Mouse (Mus musculus) spleen, adult 2 months (tissue): ENCODE data around the gene Adcy7. TPM values are rescaled to one million over a fixed set of nuclear protein-coding genes. Genes with fewer than 3 reads are reported as not detected.

Source experiments
- DNase-seq, 2 experiments: peaks; one replicate each; pipeline versions ENCODE4 v3.0.0 to v3.0.0-alpha.2; 2012 to 2021; ENCODE audit warnings: low spot score in 2 of 2, low read depth in 1 of 2
- H3K27ac ChIP-seq: fragments of 200-500 bp; 2 replicates; pipeline ENCODE4 v1.5.1; 2012; ENCODE audit warnings: low read length, inconsistent platforms; ENCODE audit not compliant: insufficient read depth
- H3K27me3 ChIP-seq: fragments of 200-500 bp; 2 replicates; pipeline ENCODE4 v1.6.1; 2012; ENCODE audit warnings: mild to moderate bottlenecking, moderate library complexity, low read length, inconsistent platforms; ENCODE audit not compliant: control insufficient read depth, insufficient read depth
- H3K36me3 ChIP-seq: fragments of 200-500 bp; 2 replicates; pipeline ENCODE4 v1.6.1; 2012; ENCODE audit warnings: mild to moderate bottlenecking, low read length, inconsistent platforms; ENCODE audit not compliant: control insufficient read depth, insufficient read depth
- H3K4me1 ChIP-seq: fragments of 200-500 bp; 2 replicates; pipeline ENCODE4 v1.6.1; 2011; ENCODE audit warnings: inconsistent platforms; ENCODE audit not compliant: control insufficient read depth, insufficient read depth, insufficient read length
- H3K4me3 ChIP-seq: fragments of 200-500 bp; 2 replicates; pipeline ENCODE4 v1.5.1; 2011; ENCODE audit warnings: mild to moderate bottlenecking, inconsistent platforms; ENCODE audit not compliant: insufficient read depth, insufficient read length; ENCODE audit errors: extremely low read depth
- CTCF ChIP-seq: fragments of 200-500 bp; IDR thresholded peaks from 2 replicates; pipeline ENCODE4 v1.5.1; 2011; ENCODE audit warnings: mild to moderate bottlenecking, inconsistent platforms; ENCODE audit not compliant: insufficient read depth, insufficient read length, insufficient replicate concordance; ENCODE audit errors: extremely low read depth
- POLR2A ChIP-seq: fragments of 200-500 bp; IDR thresholded peaks from 2 replicates; pipeline ENCODE4 v1.6.1; 2011; ENCODE audit warnings: low read depth, low read length, inconsistent platforms
- WGBS: fragments of 180-500 bp; shearing (Covaris S2); methylation state at CpG from one replicate; pipeline ENCODE4 v1.1.7; 2018; 5-methylcytosine and 5-hydroxymethylcytosine counted together
- polyA plus RNA-seq: library from polyadenylated mRNA; depleted of rRNA; stranded (reverse); fragments of >200 nt; gene quantifications from 2 replicates; pipeline ENCODE4 v1.2.3, GENCODE M21; 2012

Gene Adcy7
- polyA plus RNA-seq, 1 experiment, result 76.9 TPM

DNA sequence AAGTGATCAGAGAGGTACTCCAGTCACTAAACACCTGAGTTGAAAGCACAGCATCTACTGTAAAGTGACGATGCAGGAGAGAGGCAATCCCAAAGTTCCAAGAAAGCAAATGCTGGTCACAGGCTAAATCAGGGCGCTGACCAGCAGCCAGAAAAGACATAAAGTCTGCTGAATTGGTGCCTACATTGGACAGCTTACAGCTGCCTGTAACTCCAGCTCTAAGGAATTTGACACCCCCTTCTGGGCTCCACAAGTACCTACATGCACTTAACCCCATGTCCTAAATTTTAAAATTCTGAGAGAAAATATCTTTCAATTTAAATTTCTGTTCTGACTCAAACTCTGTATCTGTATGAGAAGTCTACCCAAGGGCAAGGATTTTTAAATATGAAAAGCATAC lies 87.8 kb downstream of the Adcy7 start:
- DNase-seq, result no peak
- TF ChIP-seq POLR2A, result no peak
- no peak for TF ChIP-seq CTCF
- H3K27ac ChIP-seq, result no peak overlapping the region
- no peak overlapping the region for H3K4me3 ChIP-seq
- 89% methylated on average over 2 of the region's 2 CpGs for WGBS
- peaks cover 21% of the 10 kb centered on the region for H3K36me3 ChIP-seq
- H3K27me3 ChIP-seq, result no peaks in the 10 kb centered on the region
- H3K4me1 ChIP-seq, result peaks cover 8% of the 10 kb centered on the region; the same call in 1 of the 2 replicates

DNA sequence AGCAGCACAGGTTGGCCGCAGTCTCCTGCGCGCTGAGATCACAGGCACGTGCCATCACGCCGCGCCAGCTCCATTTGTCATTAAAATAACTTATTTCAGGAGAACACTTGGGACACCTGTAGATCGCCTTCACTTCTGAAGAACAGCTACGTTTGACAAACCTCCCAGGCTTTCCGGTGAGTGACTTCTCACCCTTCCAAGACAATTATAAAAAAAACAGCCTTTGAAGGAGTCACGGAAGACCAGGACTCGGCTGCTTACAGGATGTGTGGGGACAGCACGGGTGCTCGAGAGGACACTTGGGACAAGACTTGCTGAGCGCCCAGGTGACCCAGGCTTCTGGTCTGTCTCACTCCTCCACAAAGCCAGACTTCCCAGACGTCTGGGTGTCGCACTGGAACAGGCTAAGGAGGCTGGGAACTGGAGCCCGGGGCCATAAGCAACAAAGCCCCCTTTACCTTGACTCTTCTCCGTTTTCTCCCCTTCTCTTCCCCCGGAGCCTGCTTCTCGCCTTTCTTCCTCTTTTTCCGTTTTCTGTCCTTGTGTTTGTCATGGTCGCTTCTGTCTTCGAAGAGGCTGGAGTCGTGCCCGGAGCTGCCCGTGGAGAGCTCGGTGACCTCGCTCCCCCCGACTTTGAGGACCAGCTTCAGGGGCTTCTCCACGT lies 89.0 kb downstream of the Adcy7 start:
- DNase-seq, result peak in 1 of 2 experiments; percentile 8
- Histone ChIP-seq H3K27me3 (no peaks in the 10 kb centered on the region), H3K27ac (peak overlapping the region; percentile 99), H3K4me3 (peak overlapping the region; percentile 99), H3K4me1 (peaks cover 8% of the 10 kb centered on the region; the same call in 1 of the 2 replicates), H3K36me3 (peaks cover 16% of the 10 kb centered on the region)
- 1% methylated on average over 31 of the region's 31 CpGs for WGBS
- no peak for TF ChIP-seq CTCF
- no peak for TF ChIP-seq POLR2A

DNA sequence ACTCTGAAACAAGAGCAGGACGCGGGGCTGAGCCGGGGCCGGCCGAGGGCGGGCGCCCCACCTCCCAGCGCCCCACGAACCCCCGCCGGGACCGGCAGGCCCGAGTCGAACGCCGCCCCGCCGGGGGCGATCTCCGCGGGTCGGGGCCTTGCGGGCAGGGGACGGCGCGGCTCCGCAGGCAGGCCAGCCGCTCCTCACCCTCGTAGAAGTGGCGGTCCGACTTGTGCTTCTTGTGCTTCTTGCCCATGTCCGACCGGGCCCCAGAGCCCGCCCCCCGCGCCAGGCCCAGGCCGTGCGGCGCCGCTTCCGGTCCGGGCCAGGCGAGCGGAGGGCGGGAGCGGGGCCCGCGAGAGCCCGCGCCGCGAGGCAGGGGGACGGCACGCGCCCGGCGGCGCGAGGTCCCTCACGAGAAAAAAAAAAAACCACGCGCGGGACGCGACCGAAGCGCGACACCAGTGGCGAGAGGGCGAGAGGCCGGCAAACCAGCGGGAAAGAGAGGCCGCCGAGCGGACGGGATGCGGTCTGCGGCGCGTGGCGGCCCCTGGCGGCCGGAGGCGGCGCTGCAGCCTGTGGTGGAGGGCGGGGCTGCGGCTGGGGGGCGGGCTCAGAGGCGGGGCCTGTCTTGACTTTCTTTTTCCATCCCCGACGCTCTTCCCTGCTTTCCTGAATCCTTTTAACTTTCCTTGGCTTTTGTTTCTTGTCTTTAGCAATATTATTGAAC lies 89.7 kb downstream of the Adcy7 start, which contains the start of gene Brd7:
TSS of gene Brd7 (minus strand) at position 487 of the 721 bp plus-strand sequence.
- Histone ChIP-seq H3K27me3 (no peaks in the 10 kb centered on the region), H3K27ac (peak within 1 kb of the TSS; percentile 99), H3K4me3 (peak within 1 kb of the TSS; percentile 99), H3K4me1 (peaks cover 8% of the 10 kb centered on the region; the same call in 1 of the 2 replicates), H3K36me3 (peaks cover 12% of the 10 kb centered on the region)
- peak; percentile 56 to 76 for DNase-seq
- under 1% methylated on average over 73 of the region's 91 CpGs for WGBS
- TF ChIP-seq POLR2A, result no peak
- TF ChIP-seq CTCF, result peak; percentile 78

DNA sequence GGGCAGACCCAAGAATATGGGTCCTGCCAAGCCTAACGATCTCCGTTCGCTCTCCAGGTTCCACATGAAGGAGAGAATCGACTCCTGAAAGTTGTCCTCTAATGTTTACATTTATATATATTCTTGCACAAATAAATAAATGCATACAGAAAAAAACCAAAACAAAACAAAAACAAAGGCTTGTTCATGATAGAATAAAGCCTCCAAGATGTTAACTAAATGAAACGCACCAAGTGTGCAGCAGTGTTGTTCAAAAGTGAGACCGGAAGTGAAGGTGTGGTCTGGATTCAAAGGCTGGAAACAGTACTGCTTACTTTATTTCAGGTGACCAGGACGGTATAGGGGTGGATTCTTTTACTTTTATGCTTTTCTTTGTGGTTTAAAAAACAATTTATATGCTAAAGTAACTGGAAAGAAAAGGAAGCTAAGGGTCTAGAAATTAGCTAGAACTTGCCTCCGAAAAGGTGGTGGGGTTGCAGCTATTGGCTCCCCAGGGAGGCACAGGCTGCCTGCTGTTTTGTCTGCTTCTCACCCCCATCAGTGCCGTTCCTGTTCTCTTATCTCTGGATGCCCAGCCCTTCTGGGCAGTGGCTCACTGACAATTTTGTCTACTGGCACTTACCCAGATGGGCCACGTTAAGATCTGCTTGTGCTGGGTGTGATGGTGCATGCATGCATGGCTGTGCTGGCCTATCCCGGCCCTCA lies 90.4 kb downstream of the Adcy7 start:
- WGBS, result 8% methylated on average over 11 of the region's 11 CpGs
- Histone ChIP-seq H3K36me3 (peaks cover 6% of the 10 kb centered on the region), H3K4me1 (peaks cover 8% of the 10 kb centered on the region; the same call in 1 of the 2 replicates), H3K27ac (peak overlapping the region; percentile 72), H3K4me3 (peak overlapping the region; percentile 99), H3K27me3 (no peaks in the 10 kb centered on the region)
- TF ChIP-seq CTCF (no peak), POLR2A (no peak)
- peak in 1 of 2 experiments; percentile 22 for DNase-seq

DNA sequence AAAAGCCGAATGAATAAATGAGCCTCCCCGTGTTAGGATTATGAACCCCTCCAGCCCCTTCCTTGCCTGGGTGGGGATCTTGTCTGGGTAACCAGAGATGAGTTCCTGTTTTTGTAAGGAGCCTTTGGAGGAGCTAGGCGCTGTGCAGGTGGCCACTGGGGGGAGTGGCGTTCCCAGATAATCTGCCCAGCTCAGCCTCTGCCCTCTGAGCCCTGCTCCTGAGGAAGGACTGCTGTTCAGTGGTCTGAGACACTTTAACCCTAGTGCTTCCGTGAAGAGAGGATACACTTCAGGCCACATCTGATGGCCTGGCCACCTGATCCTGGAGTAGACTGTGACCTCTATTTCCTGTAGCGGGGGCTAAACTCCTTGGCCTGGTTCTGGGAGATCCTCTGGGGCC lies 97.0 kb downstream of the Adcy7 start:
- H3K4me1 ChIP-seq, result no peaks in the 10 kb centered on the region
- H3K4me3 ChIP-seq, result no peak overlapping the region
- 18% methylated on average over 6 of the region's 6 CpGs for WGBS
- no peak overlapping the region for H3K27ac ChIP-seq
- H3K36me3 ChIP-seq, result no peaks in the 10 kb centered on the region
- TF ChIP-seq POLR2A (no peak), CTCF (no peak)
- H3K27me3 ChIP-seq, result no peaks in the 10 kb centered on the region
- DNase-seq, result no peak

DNA sequence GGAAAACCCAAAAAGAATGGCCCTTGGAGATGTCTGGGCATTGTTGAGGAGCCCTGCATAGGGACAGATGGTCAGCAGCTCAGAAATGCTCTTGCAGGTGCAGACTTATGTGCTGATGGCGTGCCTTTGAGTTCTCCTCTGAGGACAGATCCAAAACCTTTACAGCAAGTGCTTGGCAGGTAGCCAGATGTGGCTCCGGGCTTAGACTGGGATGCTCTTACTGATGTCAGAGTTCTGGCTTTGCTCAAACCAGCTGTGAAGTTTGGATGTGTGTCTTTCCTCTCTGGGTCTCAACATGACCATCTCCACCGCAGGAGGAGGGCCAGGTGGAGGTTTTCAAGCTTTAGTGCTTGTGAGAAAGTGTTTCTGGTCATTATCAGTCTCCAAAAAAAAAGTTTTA lies 97.6 kb downstream of the Adcy7 start:
- Histone ChIP-seq H3K27me3 (no peaks in the 10 kb centered on the region), H3K27ac (no peak overlapping the region), H3K4me1 (no peaks in the 10 kb centered on the region), H3K36me3 (no peaks in the 10 kb centered on the region), H3K4me3 (no peak overlapping the region)
- DNase-seq, result no peak
- TF ChIP-seq POLR2A (no peak), CTCF (no peak)
- 79% methylated on average over 3 of the region's 3 CpGs for WGBS
